Mouse (Mus musculus) erythroblast, adult 5-6 weeks (primary cell): ENCODE results near the gene Gm21992. TPM values are rescaled to one million over a fixed set of nuclear protein-coding genes. Genes with fewer than 3 reads are reported as not detected.

Source experiments
- ATAC-seq: replicated peaks from 2 replicates; pipeline ENCODE4 v1.8.0; 2016; ENCODE audit warnings: moderate number of reproducible peaks, mild to moderate bottlenecking, moderate TSS enrichment, inconsistent platforms; ENCODE audit not compliant: poor library complexity, low FRiP score, severe bottlenecking
- total RNA-seq, 2 experiments: library from RNA; stranded (forward) in 1 of 2; stranded (reverse) in 1 of 2; fragments of 150-400 nt in 1 of 2; fragments of 200-764, 138-1000 nt in 1 of 2; gene quantifications; 2 replicates each; pipeline versions ENCODE4 v1.2.3 to v1.2.4; 2015 to 2017; ENCODE audit warnings: low replicate concordance in 2 of 2

Gm21992 gene
- total RNA-seq, 2 experiments from 2014 or later, result 28.2 to 74.0 TPM

DNA sequence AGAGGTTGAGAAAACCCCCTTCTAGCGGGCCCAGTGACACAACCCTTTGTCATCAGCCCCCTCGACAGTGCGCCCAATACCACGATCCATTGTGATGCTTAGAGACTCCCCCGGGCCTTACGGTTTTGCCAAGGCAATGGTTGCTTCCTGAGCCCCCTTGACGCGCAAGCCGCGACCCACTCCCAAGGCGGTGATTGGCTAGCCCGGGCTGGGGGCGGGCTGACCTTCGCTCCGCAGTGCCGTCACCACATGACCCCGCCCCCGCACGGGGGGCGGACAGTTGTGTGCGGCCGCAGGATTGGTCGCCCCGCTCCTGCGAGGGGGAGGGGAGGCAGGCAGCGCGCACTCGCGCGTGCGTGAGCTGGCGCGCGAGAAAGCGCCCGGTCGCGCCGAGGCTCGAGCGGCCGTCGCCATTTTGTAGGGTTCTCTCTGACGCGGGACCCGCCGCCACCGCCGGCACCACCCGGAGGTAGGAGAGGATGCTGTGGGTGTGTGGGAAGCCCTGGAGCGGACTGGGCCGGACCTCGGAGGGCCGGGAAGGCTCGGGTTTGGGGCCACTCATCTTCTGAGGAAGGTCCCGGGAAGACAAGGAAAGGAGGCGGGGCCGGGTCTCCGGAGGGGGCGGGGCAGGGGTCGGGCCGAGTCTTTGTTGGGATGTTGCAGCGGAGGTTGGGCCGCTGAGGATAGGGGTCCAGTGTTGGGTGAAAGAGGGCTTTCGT lies 55.1 kb downstream of the Gm21992 start, which contains the start of gene Rbm4b:
Rbm4b (plus strand) TSS at position 305 of the 719 bp plus-strand sequence.
- peak; percentile 88 for ATAC-seq

DNA sequence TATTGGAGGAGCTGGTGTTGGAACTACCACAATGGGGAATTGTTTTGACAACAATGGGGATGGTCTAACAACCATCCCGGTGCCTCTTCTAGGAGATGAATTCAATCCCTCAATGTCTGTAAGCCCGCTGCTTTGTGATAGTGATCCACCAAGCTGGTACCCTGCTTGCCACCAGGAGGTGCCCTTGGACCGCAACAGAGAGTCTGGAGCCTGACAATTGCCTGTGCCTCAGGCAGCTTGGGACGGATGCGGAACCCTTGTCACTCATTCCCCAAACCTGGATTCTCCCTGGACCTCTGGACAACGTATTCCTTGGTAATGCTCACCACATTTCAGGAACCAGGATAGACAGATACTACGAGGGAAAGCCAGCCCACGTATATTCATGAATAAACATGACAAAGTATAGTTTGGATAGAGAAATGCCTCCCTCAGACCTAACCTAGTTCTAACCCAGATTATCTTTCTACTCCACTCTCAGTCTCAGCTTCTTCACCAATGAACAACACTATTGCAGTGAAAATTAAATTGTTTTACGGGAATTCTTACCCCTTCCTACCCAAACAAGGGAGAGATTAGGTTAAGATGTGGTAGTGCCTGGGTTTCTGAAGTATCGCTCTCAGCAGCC lies 55.7 kb downstream of the Gm21992 start:
- peak; percentile 88 for ATAC-seq

DNA sequence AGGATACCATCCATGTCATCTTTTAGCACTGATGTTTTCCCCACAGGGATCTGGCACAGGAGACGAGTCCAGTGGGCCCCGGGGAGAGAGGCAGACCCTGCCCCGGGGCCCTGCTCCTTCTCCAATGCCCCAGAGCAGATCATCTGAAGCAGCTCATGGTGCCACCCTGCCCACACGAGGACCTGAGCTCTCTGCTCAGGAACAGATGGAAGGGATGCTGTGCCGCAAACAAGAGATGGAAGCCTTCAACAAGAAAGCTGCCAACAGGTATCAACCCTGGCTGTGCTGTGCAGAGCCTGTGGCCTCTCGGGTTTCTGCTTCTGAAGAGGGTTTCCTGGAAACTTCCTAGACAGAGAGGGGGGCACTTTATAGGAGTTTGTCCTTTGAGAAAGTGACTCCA lies 61.4 kb downstream of the Gm21992 start:
- ATAC-seq, result no peak

DNA sequence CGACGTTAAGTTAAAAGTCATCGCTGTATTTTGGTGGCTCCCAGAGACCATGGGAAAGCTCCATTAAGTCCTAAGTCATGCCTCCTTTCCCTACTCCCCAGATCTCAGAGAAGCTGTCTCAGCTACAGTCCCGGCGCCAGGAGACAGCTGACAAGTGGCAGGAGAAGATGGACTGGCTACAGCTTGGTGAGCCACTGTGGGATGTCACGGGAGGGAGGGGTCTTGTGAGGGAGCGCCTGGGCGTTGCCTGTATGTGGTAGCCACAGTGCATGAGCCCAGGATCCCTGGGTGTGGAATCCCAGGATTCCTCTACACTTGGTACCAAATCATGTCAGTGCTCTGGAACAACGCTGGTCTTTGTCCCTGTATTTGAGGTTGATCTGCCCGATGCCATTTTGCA lies 62.9 kb downstream of the Gm21992 start:
- ATAC-seq, result no peak

DNA sequence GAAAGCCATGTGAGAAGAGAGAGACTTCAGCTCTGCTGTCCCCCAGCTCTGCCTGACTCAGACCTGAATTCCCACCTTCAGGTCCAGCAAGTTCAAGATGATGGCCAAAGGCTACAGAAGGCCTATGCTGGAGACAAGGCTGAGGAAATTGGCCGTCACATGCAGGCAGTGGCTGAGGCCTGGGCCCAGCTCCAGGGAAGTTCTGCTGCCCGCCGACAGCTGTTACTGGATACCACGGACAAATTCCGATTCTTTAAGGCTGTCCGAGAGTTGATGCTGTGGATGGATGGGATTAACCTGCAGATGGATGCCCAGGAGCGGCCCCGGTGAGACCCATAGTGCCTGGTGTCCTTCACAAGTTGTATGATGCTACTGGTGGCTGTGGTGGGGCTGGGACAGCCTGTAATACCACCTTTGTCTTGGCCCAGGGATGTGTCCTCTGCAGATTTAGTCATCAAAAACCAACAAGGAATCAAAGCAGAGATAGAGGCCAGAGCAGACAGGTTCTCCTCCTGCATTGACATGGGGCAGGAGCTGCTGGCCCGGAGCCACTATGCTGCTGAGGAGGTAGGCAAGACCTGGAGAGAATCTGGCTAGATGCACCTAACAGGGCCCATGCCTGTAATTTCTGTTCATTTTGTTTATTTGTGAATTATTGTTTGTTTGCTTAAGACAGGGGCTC lies 63.6 kb downstream of the Gm21992 start:
- ATAC-seq, result no peak

DNA sequence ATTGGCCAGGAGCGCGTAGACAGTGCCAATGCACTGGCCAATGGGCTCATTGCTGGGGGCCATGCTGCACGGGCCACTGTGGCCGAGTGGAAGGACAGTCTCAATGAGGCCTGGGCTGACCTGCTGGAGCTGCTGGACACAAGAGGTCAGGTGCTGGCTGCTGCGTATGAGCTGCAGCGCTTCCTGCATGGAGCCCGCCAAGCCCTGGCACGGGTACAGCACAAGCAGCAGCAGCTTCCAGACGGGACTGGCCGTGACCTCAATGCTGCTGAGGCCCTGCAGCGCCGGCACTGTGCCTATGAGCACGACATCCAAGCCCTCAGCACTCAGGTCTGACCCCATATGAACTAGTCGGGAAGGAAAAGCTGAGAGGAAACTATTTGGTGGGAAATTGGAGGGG lies 64.8 kb downstream of the Gm21992 start:
- ATAC-seq, result no peak

DNA sequence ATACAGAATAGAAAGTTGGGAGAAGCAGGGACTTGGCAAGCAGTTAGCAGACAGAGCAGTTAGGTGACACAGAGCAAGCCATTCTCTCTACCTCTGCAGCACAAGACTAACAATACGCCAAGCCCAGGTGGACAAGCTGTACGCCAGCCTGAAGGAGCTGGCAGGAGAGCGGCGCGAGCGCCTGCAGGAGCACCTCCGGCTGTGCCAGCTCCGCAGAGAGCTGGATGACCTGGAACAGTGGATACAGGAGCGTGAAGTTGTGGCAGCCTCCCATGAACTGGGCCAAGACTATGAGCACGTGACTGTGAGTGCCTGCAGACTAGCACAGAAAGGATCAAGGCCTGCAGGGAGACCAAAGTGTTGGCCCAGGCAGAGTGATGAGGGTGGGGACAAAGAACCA lies 65.7 kb downstream of the Gm21992 start:
- ATAC-seq, result no peak

GRCm38 (mm10) chr19:4745057-4745456 lies 66.4 kb downstream of the Gm21992 start:
- ATAC-seq, result no peak

- no peak for ATAC-seq
Measured at GRCm38 (mm10) chr19:4744026-4744425, 67.4 kb downstream of the Gm21992 start.

GRCm38 (mm10) chr19:4743524-4743923 lies 67.9 kb downstream of the Gm21992 start:
- no peak for ATAC-seq

GRCm38 (mm10) chr19:4742229-4742628 lies 69.2 kb downstream of the Gm21992 start:
- ATAC-seq, result no peak

DNA sequence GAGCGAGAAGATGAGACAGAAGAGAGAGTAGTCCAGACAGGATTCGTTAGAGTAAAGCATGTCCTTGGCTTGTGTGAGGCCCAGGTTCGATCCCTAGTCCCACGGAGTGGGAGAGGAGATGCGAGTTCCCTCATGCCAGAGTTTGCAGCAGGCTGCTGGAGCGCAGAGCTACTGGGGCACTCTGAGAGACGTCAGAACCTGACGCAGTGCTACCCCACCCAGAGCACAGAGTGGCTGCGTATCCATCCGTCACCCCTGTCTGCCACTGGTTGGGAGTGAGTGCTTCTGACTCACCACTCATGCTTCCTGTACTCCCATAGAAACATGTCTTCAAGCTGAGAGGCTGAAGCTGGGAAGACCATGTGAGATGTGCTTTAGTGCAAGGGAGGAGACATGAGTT lies 69.9 kb downstream of the Gm21992 start:
- ATAC-seq, result no peak

DNA sequence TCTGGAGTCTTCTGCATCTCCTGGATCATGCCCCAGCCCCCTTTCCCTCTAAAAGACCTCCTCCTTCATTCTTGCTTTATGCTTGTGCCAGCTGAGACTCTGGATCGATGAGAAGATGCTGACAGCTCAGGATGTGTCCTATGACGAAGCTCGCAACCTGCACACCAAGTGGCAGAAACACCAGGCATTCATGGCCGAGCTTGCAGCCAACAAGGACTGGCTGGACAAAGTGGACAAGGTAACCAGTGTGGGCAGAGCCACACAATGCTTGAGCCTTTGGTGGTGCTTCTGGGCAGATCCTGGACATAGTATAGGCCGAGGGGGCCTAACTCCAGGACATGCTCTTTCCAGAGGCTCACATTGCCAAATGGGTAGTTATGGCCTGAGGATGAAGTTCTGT lies 71.7 kb downstream of the Gm21992 start:
- no peak for ATAC-seq

DNA sequence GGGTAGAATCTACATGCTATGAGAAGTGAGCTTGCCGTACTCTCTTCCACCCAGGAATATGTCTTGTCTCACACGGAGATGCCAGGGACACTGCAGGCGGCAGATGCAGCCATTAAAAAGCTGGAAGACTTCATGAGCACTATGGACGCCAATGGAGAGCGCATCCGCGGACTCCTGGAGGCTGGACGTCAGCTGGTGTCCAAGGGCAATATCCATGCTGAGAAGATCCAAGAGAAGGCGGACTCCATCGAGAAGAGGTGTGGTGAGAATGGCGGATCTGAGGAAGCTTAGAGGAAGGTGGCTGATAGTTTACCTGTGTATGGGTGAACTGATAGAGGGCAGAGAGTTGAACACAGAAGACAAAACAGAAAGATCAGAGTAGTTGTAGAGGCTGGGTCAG lies 72.4 kb downstream of the Gm21992 start:
- no peak for ATAC-seq

DNA sequence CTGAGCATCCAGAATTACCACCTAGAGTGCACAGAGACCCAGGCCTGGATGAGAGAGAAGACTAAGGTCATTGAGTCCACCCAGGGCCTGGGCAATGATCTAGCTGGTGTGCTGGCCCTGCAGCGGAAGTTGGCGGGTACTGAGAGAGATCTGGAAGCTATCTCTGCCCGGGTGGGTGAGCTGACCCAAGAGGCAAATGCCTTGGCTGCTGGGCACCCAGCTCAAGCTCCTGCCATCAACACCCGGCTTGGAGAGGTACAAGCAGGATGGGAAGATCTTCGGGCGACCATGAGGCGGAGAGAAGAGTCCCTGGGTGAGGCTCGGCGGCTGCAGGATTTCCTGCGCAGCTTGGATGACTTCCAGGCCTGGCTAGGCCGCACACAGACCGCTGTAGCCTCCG lies 73.5 kb downstream of the Gm21992 start:
- no peak for ATAC-seq

- no peak for ATAC-seq
Measured at GRCm38 (mm10) chr19:4733052-4733451, 78.4 kb downstream of the Gm21992 start.

DNA sequence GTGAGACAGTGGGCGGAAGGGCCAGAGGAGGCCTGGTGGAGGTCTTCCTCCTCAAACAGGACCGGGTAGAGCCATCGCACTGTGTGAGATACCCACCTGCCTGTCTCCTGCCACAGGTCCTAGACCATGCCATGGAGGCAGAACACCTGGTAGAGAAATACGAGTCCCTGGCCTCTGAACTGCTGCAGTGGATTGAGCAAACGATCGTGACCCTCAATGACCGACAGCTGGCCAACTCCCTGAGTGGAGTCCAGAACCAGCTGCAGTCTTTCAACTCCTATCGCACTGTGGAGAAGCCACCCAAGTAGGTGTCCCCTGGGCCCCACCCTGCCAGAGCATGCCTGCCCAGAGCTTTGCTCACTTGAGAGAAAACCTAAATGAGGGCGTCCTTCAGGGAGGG lies 82.2 kb downstream of the Gm21992 start:
- no peak for ATAC-seq

DNA sequence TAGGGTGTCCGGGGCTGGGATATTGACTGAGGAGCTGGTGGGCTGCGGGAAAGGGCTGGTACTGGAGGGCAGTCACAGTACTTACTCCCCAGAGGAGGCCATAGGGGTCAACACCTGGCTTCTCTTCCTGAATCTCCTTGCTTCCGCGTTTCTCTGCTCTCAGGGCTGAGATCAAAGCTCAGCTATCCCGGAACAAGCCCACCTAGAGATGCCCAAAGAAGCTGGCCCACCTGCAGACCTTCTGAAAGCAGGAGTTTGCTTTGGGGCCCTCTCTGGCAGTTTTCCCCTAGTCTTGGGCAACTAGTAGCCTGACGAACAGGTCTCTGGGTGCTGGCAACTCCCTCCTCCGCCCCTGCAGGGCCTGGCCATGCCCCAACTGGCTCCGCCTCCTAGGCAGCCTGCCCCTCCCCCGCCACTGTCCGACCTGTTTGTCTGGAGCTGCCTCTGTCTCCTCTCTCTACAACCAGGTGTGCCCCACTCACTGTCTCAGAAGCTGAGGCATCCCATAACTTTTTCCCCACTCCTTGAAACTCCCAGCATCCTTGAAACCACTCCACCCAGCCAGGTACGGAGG lies 90.7 kb downstream of the Gm21992 start:
- no peak for ATAC-seq

DNA sequence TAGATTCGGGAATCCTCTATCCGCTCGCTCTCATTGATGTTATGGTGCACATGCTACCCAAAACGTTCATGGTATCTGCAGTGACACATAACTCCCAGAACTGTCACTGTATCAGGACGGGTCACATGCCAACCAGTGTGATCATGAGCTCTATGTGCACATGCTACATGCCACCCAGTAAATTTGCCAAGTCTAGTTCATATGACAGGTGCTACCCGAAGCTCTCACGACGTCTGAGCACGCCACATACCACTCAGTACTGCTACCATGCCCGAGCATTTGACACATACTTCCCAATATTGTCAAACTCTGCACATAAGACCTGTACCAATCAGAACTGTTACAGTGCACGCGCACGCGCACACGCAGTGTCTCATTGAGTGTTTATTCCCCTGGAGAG lies 91.3 kb downstream of the Gm21992 start:
- ATAC-seq, result no peak

DNA sequence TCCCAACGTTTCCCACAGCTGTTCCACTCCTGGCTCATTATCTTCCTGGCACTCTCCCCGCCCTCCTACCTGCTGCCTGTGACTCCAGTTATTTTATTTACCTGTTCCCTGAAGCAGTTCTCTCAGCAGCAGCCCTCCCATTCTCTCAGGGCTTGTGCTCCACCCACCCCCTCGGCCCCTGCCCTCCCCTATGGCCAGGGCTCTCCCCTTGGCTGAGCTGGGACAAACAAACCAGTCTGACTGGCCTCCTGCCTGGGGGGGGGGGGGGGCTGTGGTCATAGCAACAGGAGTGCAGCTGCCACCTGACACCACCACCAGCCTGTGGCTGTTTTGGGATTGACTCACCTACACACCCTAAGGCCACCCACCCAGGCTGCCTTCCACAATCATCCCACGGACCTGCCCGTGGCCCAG lies 92.1 kb downstream of the Gm21992 start:
- ATAC-seq, result no peak

DNA sequence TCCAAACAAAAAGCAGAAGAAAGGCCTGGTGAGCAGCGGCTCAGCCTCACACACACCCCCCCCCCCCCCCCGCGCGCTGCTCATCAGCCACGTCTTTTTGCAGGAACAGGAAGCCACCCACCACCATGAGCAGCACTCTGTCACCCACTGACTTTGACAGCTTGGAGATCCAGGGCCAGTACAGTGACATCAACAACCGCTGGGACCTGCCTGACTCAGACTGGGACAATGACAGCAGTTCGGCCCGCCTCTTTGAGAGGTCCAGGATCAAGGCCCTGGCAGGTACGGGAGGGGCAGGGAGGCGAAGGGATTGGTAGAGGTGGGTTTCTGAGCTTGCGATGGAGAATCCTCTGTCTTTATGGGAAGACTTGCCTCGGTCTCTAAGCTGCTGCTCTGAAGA lies 92.7 kb downstream of the Gm21992 start:
- no peak for ATAC-seq
